Mouse (Mus musculus): ENCODE results near the gene Wdr62. TPM values are rescaled to one million over a fixed set of nuclear protein-coding genes. Genes with fewer than 3 reads are reported as not detected.
"Not testable (repeated sequence)": the region's sequence is repeated elsewhere in the genome, so short reads cannot be mapped to it uniquely, and the experiment has no call there.

The Wdr62 gene
- polyA plus RNA-seq, 1 experiment: 10.2 TPM

DNA sequence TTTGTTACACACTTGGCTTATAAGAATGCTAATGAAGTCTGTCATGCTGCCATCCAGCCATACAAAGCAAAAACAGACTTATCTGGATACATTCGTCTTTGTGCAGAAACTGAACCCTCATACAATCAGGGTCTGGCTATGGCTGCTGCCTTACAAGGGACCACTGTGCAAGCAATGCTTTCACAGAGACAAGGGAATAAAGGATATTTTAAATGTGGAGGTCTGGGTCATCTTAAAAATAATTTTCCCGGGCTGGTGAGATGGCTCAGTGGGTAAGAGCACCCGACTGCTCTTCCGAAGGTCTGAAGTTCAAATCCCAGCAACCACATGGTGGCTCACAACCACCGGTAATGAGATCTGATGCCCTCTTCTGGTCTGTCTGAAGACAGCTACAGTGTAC lies 73.9 kb downstream of the Wdr62 start:
- not testable (repeated sequence) for DNase-seq (ENCODE audit: low spot score)

DNA sequence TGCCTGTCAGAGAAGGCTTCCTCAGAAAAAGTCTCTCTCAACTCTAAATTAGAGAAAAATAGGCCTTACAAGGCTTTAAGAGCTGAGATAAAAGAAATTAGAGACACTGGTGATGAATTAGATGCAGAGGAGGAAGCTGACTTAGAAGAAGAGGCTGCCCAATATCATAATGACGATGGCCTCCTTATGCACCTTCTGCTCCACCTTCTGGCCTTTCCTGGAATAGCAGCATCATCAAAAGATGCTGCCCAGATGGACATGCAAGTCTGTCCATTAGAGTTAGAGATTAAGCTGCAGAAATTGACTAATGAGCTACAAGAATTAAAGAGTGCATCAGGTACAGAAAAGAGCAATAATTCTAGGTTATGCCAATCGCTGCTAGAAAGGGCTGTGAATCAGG lies 74.8 kb downstream of the Wdr62 start:
- no peak for DNase-seq (ENCODE audit: low spot score)

DNA sequence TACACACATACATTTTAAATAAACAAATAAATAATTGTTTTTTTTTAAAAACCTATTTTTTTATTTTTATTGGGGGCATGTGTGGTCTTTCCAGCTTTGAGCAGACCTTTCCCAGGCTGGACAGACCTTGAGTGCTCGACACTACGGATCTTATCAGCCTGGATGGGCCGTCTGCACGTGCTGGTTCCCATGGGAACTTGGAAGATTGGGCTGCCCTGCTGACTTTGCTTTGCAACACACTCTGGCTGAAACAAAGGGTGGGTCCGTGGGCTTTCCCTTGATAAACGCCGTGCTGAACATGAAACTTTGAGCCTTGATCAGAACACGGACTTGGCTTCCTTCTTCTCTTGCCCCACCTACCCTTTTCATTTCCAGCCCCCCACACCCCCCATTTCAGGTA lies 75.8 kb downstream of the Wdr62 start:
- no peak for DNase-seq (ENCODE audit: low spot score)

- no peak for DNase-seq (ENCODE audit: low spot score)
Observed at GRCm38 (mm10) chr7:30202895-30203690, 77.1 kb downstream of the Wdr62 start.

DNA sequence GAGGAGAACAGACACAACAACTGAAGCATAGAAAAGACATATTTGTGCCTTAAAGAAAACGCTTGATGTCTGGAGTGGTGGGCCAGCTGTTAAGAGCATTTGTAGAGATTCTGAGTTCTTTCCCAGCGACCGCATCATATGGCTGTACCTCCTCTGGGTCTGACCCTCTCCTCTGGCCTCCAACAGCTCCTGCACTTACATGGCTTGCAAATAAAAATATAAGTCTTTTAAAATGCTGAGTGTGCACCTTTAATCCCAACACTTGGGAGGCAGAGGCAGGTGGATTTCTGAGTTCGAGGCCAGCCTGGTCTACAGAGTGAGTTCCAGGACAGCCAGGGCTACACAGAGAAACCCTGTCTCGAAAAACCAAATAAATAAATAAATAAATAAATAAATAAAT lies 79.6 kb downstream of the Wdr62 start:
- DNase-seq (ENCODE audit: low spot score): not testable (repeated sequence)

GRCm38 (mm10) chr7:30200200-30200599 lies 80.0 kb downstream of the Wdr62 start:
- no peak for DNase-seq (ENCODE audit: low spot score)

GRCm38 (mm10) chr7:30199498-30200139 lies 80.6 kb downstream of the Wdr62 start:
- no peak for DNase-seq (ENCODE audit: low spot score)

DNA sequence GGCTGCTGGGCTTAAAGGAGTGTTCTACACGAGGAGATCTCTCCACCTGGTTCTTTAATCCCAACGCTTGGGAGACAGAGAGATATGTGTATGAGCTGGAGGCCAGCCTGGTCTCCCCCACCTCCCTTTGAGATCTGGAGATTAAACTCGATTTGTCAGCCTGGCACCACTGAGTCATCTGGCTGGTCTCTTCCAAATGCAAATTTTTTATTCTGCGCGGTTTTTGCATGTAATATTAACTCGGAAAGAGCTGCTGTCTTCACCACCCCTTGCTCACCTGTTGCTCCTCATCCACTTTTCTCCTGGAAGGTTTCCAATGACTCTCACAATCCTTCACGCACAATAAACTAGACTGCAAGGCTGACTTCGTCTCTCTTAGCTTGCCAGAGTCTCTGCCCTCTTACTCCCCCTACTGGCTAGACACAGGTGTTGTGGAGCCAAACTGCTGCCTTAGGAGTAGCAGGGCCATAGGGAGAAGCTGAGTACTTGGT lies 81.7 kb downstream of the Wdr62 start, which contains the start of gene Capns1:
Gene Capns1 (minus strand): TSS at position 331 of the 491 bp plus-strand sequence.
- DNase-seq (ENCODE audit: low spot score): no peak

DNA sequence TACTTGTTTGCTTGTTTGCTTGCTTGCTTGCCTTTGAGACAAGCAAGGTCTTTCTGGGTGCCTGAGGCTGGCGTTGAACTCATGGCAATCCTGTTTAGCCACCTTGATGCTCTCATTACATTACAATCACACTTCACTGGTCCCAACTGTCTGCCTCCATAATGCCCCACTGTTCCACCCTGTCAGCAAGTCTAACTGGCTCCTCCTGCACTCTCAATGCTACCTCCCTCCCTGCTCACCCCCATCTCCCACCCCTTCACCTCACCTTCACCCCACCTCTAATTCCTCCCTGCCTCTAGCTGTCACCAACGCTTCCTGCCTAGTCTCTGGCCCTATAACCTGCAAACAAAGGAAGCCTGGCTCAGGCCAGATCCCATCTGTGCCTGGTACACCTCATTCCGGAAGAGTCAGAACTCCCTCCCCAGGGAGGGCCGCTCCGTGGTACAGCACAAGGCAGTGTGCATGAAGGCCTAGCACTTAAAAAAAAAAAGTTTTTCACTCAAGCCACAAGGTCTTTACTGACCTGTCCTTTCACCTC lies 82.6 kb downstream of the Wdr62 start:
- no peak for DNase-seq (ENCODE audit: low spot score)

DNA sequence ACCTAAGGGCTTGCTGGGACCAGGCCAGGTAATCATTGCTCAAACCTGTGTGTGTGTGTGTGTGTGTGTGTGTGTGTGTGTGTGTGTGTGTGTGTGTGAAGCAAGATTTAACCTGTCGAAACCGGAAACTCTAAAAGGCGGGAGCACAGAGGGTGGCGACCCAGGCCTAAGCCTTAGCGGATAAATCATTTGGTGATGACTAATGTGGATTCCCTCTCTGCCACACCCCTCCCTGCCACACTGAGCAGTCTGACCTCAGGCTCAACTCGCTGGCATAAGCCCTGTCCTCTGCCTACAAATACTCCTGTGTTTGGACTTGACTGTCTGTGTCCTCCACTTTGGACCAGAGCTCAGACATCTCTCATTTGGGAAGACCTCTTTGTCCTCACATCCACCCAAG lies 84.0 kb downstream of the Wdr62 start:
- no peak for DNase-seq (ENCODE audit: low spot score)

- DNase-seq (ENCODE audit: low spot score): no peak
Observed at GRCm38 (mm10) chr7:30195461-30195860, 84.8 kb downstream of the Wdr62 start.

DNA sequence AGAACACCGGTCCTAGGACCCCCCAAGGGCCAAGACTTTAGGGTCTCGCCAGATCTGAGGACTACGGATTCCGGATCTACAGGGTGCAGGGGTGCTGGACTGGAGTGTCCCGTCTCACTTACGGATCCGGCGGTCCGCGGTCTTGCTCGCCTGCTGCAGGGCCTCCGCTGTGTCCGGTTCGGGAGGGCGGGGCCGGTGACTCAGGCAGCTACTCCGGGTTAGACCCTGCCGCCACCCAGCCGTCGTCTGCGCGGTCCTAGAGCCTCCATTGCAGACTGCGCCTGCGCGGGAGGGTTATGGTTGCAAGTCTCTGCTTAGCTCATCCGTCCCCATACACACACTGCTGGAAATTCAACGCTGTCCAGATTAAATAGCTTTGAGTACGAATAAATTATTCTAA lies 85.3 kb downstream of the Wdr62 start:
- peak; percentile 89 for DNase-seq (ENCODE audit: low spot score)

DNA sequence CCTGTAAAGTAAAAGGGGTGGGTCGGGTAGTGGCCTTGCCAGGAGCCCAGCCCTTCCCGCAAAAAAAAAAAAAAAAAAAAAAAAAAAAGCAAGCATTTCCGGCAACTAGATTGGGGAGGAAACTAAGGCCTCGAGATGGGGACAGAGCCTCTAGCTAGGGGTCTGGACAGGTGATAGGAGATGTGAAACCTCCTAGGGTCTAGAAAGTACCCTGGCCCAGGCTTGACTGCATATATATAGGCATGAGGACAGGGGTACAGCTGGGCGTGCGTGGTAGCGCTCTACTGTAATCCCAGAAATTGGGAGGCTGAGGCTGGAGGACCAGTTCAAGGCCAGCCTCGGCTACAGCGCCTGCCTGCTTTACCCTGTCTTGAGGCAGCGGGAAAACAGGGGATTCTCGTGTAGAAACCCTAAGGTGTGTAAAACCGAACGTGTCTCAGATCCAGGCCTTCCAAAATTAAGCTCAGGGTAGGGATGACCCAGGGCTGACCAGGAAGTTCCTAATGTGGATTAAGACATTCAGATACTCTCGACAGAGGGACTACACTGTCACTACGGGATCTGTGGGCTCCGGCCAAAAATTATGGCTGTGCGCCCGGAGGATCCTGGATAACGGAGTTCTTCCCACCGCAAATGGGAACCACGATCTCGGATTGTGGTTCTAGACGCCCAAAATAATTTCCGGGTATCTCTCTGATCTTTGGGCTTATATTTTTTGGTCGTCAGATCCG lies 86.0 kb downstream of the Wdr62 start:
- DNase-seq (ENCODE audit: low spot score): no peak

GRCm38 (mm10) chr7:30193581-30194100 lies 86.6 kb downstream of the Wdr62 start:
- peak; percentile 70 for DNase-seq (ENCODE audit: low spot score)

- no peak for DNase-seq (ENCODE audit: low spot score)
Observed at GRCm38 (mm10) chr7:30193013-30193412, 87.2 kb downstream of the Wdr62 start.

DNA sequence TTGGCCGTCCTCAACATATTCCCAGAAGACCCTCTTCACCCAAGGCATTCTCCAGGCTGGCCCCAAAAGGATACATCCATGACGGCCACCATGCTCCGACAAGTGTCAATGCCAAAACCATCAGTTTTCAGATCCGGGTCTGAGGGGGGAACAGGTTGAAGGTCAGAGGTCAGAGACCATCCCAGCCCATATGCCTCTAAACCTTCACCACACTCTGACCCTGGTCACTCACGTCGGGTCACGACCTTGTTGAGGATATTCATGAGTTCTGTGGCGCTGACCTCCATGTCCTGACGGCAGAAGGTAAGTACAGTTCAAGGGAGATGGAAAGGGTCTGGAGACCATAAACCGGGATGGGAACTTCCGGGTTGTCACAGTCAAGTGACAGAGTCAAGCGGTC lies 88.1 kb downstream of the Wdr62 start:
- no peak for DNase-seq (ENCODE audit: low spot score)

Other genes starting within 250 kb of the Wdr62 start
- 11.0 and 14.3 TPM in 2 replicates for gene Zfp14, start 229.0 kb downstream of the Wdr62 start, polyA plus RNA-seq (2012; rRNA removed)
- gene Zfp82, start 207.5 kb downstream of the Wdr62 start, polyA plus RNA-seq (2012; rRNA removed): 1.3 and 1.9 TPM in 2 replicates
- 0.15 and 0.17 TPM in 2 replicates for gene Gm26920, start 190.0 kb downstream of the Wdr62 start, polyA plus RNA-seq (2012; rRNA removed)
- 3.6 and 4.7 TPM in 2 replicates for gene Zfp566, start 189.9 kb downstream of the Wdr62 start, polyA plus RNA-seq (2012; rRNA removed)
- gene Zfp260, start 185.6 kb downstream of the Wdr62 start, polyA plus RNA-seq (2012; rRNA removed): 39.0 and 39.6 TPM in 2 replicates
- 2.6 and 3.0 TPM in 2 replicates for gene Zfp382, start 158.5 kb downstream of the Wdr62 start, polyA plus RNA-seq (2012; rRNA removed)
- gene Zfp146, start 110.7 kb downstream of the Wdr62 start, polyA plus RNA-seq (2012; rRNA removed): 49.8 and 50.1 TPM in 2 replicates
- gene Cox7a1, start 96.3 kb downstream of the Wdr62 start, polyA plus RNA-seq (2012; rRNA removed): 16.9 and 19.4 TPM in 2 replicates
- gene Capns1, start 81.6 kb downstream of the Wdr62 start, polyA plus RNA-seq (2012; rRNA removed): 449 and 545 TPM in 2 replicates
- 107 and 140 TPM in 2 replicates for gene Polr2i, start 48.5 kb downstream of the Wdr62 start, polyA plus RNA-seq (2012; rRNA removed)
- gene Tbcb, start 48.1 kb downstream of the Wdr62 start, polyA plus RNA-seq (2012; rRNA removed): 84.3 and 84.5 TPM in 2 replicates
- gene Ovol3, start 44.7 kb downstream of the Wdr62 start, polyA plus RNA-seq (2012; rRNA removed): 0.31 TPM in 1 of 2 replicates, not detected in the other
- gene Thap8, start 325 bp downstream of the Wdr62 start, polyA plus RNA-seq (2012; rRNA removed): 0.18 and 0.36 TPM in 2 replicates
- 23.7 and 47.9 TPM in 2 replicates for gene Clip3, start 11.3 kb upstream of the Wdr62 start, polyA plus RNA-seq (2012; rRNA removed)
- gene Alkbh6, start 28.3 kb upstream of the Wdr62 start, polyA plus RNA-seq (2012; rRNA removed): 68.0 and 80.2 TPM in 2 replicates
- gene Syne4, start 34.4 kb upstream of the Wdr62 start, polyA plus RNA-seq (2012; rRNA removed): 5.4 and 9.1 TPM in 2 replicates
- gene E130208F15Rik, start 41.3 kb upstream of the Wdr62 start, polyA plus RNA-seq (2012; rRNA removed): 0.57 and 0.72 TPM in 2 replicates
- 12.8 and 15.4 TPM in 2 replicates for gene Sdhaf1, start 43.5 kb upstream of the Wdr62 start, polyA plus RNA-seq (2012; rRNA removed)
- gene Lrfn3, start 82.4 kb upstream of the Wdr62 start, polyA plus RNA-seq (2012; rRNA removed): 7.9 and 11.9 TPM in 2 replicates
- gene Tyrobp, start 133.3 kb upstream of the Wdr62 start, polyA plus RNA-seq (2012; rRNA removed): 85.1 and 117 TPM in 2 replicates
- gene Hcst, start 139.4 kb upstream of the Wdr62 start, polyA plus RNA-seq (2012; rRNA removed): 3.3 and 3.8 TPM in 2 replicates
- gene Nfkbid, start 141.3 kb upstream of the Wdr62 start, polyA plus RNA-seq (2012; rRNA removed): 1.8 and 2.0 TPM in 2 replicates
- gene Aplp1, start 165.1 kb upstream of the Wdr62 start, polyA plus RNA-seq (2012; rRNA removed): 4.2 and 4.5 TPM in 2 replicates
- gene Kirrel2, start 177.3 kb upstream of the Wdr62 start, polyA plus RNA-seq (2012; rRNA removed): not detected in 2 replicates
- gene Nphs1, start 177.9 kb upstream of the Wdr62 start, polyA plus RNA-seq (2012; rRNA removed): not detected in 2 replicates
- not detected in 2 replicates for gene Prodh2, start 213.2 kb upstream of the Wdr62 start, polyA plus RNA-seq (2012; rRNA removed)